Mouse (Mus musculus): ENCODE measurements around the gene Ntrk3.

DNA sequence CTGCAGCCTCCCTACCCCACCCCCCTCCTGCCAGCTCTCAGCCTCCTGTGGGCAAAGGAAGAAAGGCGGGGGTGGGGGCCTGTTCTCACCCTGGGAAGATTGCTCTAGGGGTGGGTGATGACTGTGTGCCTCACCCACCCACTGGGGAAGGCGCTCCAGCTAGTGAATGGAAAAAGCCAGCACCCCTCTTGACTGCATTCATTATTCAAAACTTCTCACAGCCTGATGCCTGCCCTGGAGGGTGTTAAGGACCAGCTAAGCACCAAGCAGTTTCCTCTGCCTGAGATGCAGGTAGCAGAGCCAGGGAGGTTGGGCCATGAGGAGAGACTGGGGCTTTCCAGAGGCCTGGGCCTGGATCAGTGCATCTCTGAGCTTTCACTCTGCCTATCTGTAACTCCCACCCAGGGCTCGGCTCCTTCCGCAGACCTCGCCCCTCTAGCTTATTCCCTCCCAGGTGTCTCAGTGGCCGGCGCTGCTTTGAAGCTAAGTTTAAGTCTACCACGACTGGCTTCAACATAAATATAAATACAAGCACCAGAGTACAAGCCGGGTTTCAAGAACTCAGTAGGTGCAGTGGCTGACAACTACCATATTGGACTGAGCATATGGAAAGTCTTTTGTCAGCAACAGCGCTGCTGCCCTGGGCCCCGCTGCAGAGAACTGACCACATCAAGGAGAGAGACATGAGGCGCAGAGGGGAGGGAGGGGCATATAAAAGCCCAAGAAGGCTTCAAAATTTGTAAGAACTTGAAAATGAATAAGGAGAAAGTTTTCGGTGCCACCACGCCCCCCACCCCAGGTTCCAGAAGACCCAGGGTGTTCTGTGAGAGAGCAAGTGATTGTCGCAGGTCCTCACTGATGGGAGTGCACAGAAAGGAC, 140.3 kb downstream of the Ntrk3 start:
- TF ChIP-seq CTCF (IDR thresholded peaks at IDR 0.05; ENCODE audit: insufficient read depth, low read length) (no peak), POLR2A (IDR thresholded peaks at IDR 0.05; ENCODE audit: borderline replicate concordance, extremely low read depth, low read depth, low read length) (no peak)

All from lung, adult 2 months (tissue).